Mouse (Mus musculus): ENCODE measurements around the gene Morn5. TPM values are rescaled to one million over a fixed set of nuclear protein-coding genes. Genes with fewer than 3 reads are reported as not detected.

Gene Morn5
- polyA plus RNA-seq, 1 experiment from 2014 or later, result not detected

DNA sequence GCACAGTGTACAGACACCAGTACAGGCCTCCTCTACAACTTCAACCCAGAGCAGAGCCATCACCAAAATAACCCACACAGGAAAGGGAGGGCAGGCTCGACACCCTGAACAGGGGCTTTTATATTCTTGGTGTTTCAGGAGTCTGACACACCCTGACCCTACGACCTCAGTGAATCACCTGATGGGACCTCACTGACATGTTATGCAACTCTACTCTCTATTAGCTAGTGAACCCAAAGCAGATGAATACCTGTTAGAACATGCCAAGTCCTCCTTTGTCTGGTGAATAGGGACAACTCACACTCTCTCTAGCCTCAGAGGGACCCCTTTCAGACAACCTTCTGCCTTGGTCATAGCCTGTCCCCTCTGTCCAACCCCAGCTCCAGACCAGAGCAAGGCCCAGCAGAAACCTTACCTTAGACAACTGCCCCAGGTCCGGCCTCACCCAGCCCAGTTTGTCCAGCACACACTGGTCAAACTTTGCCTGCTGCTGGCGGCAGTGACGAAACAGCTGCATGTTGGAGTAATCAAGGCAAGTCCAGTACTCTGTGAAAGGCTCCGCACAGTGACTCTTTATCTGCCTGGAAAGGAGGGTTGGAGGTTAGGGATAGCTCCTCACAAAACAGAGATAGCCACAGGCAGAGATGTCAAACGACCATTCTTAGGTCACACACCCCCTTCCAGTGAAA lies 9.8 kb upstream of the Morn5 start:
- H3K27me3 ChIP-seq (ENCODE audit: control insufficient read depth, insufficient read depth, low read length), result no peaks in the 10 kb centered on the region
- H3K9me3 ChIP-seq (ENCODE audit: control insufficient read depth, low read length), result no peaks in the 10 kb centered on the region
- H3K4me2 ChIP-seq (ENCODE audit: low read length), result no peak overlapping the region
- H3K27ac ChIP-seq (replicated peaks in 1 of 2; ENCODE audit: control insufficient read depth in 1 of 2, insufficient read depth in 1 of 2, low read depth in 2 of 2, low read length in 2 of 2), result no peak overlapping the region
- no peak overlapping the region for H3K4me3 ChIP-seq (ENCODE audit: control insufficient read depth in 1 of 2, insufficient read depth in 1 of 2, low read depth in 1 of 2, low read length in 2 of 2)
- ATAC-seq (ENCODE audit: insufficient number of reproducible peaks, insufficient read depth, low FRiP score, low read depth), result no peak
- H3K9ac ChIP-seq (ENCODE audit: low read length), result no peak overlapping the region
- peaks cover 87% of the 10 kb centered on the region for H3K36me3 ChIP-seq (ENCODE audit: control insufficient read depth, insufficient read depth, low read length)
- WGBS, result 63% methylated on average over 7 of the region's 7 CpGs
- H3K4me1 ChIP-seq (ENCODE audit: control insufficient read depth in 2 of 2, insufficient read depth in 2 of 2, low read length in 2 of 2), result peaks cover 5 to 26% of the 10 kb centered on the region in 2 experiments

DNA sequence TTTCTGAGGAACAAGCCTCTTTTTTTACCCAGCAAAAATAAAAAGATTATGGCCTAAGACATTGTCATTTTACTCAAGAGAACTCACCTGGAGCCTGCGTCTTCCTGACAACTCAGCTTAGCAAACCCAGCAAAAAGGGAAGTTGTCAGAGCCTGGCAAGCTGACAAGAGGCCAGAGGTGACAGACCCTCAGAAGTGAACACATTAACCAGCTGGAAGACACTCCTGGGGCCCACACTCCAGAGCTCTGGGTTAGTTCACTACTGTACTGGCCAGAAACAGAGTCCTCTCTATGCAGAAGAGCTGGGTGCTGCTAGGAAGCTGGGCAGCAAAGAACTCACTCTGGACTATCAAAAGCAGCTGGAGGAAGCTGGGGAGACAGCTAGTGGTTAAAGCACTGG lies 8.4 kb upstream of the Morn5 start:
- ATAC-seq (ENCODE audit: insufficient number of reproducible peaks, insufficient read depth, low FRiP score, low read depth), result no peak
- 57% methylated on average over 1 of the region's 1 CpGs for WGBS

DNA sequence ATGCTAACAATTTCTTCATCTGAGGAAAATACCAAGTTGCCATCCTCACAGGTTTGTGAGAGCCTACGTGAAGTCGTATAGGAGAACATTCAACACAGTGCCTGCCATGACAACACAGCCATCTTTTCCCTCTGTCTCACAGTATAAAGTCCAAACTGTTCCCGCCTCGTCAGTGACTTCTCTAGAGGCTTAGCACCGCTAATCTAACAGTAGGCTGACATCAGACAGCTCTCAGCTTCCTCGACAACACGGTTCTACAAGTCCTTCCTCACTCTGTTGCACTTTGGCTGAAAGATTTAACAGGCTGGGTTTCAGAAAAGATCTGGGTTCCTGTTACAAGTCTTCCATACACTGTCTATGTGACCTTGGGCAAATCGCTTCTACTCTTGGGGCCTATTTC lies 1.1 kb upstream of the Morn5 start:
- peak overlapping the region; percentile 75 for H3K4me2 ChIP-seq (ENCODE audit: low read length)
- ATAC-seq (ENCODE audit: insufficient number of reproducible peaks, insufficient read depth, low FRiP score, low read depth), result no peak
- peak overlapping the region; percentile 64 to 80; a peak in 3 of 4 replicates for H3K27ac ChIP-seq (replicated peaks in 1 of 2; ENCODE audit: control insufficient read depth in 1 of 2, insufficient read depth in 1 of 2, low read depth in 2 of 2, low read length in 2 of 2)
- H3K36me3 ChIP-seq (ENCODE audit: control insufficient read depth, insufficient read depth, low read length), result peaks cover 36% of the 10 kb centered on the region
- no peaks in the 10 kb centered on the region for H3K27me3 ChIP-seq (ENCODE audit: control insufficient read depth, insufficient read depth, low read length)
- no peaks in the 10 kb centered on the region for H3K9me3 ChIP-seq (ENCODE audit: control insufficient read depth, low read length)
- 28% methylated on average over 8 of the region's 8 CpGs for WGBS
- H3K4me3 ChIP-seq (ENCODE audit: control insufficient read depth in 1 of 2, insufficient read depth in 1 of 2, low read depth in 1 of 2, low read length in 2 of 2), result peak overlapping the region; percentile 91 to 97
- peaks cover 3 to 13% of the 10 kb centered on the region in 2 experiments for H3K4me1 ChIP-seq (ENCODE audit: control insufficient read depth in 2 of 2, insufficient read depth in 2 of 2, low read length in 2 of 2)
- H3K9ac ChIP-seq (ENCODE audit: low read length), result peak overlapping the region; percentile 96

More for the DNA sequence above, 8.4 kb upstream of the Morn5 start:
- H3K27me3 ChIP-seq (ENCODE audit: control insufficient read depth, insufficient read depth, low read length), result no peaks in the 10 kb centered on the region
- no peak overlapping the region for H3K4me3 ChIP-seq (ENCODE audit: control insufficient read depth in 1 of 2, insufficient read depth in 1 of 2, low read depth in 1 of 2, low read length in 2 of 2)
- no peaks in the 10 kb centered on the region for H3K9me3 ChIP-seq (ENCODE audit: control insufficient read depth, low read length)
- peaks cover 5 to 26% of the 10 kb centered on the region in 2 experiments for H3K4me1 ChIP-seq (ENCODE audit: control insufficient read depth in 2 of 2, insufficient read depth in 2 of 2, low read length in 2 of 2)
- 0 out of 4 replicates have a peak overlapping the region, but pooled peaks of 1 of the 2 experiments have one; percentile 6 for H3K27ac ChIP-seq (replicated peaks in 1 of 2; ENCODE audit: control insufficient read depth in 1 of 2, insufficient read depth in 1 of 2, low read depth in 2 of 2, low read length in 2 of 2)
- H3K4me2 ChIP-seq (ENCODE audit: low read length), result no peak overlapping the region
- 0 out of 2 replicates have a peak overlapping the region, but pooled peaks have one; percentile 21 for H3K9ac ChIP-seq (ENCODE audit: low read length)
- H3K36me3 ChIP-seq (ENCODE audit: control insufficient read depth, insufficient read depth, low read length), result peaks cover 82% of the 10 kb centered on the region

DNA sequence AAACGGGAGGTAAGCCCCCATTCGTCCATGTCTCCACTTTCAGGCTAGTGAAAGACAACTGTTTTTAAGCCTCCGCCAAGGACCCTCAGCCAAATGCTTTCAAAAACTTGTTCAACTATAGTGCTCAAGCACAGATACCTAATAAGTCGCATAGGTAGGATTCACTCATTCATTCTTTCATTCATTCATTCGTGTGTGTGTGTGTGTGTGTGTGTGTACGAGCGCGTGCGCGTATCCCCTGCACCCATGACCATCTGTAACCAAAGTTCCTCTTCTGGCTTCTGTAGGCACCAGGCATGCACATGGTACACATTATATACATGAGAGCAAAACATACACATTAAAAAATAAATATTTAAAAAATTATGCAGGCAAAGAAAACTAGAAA lies 303 bp downstream of the Morn5 start:
- Histone ChIP-seq H3K4me2 (ENCODE audit: low read length) (peak overlapping the region; percentile 75), H3K9me3 (ENCODE audit: control insufficient read depth, low read length) (no peaks in the 10 kb centered on the region), H3K27me3 (ENCODE audit: control insufficient read depth, insufficient read depth, low read length) (no peaks in the 10 kb centered on the region), H3K4me1 (ENCODE audit: control insufficient read depth in 2 of 2, insufficient read depth in 2 of 2, low read length in 2 of 2) (peaks cover 3 to 13% of the 10 kb centered on the region in 2 experiments), H3K27ac (replicated peaks in 1 of 2; ENCODE audit: control insufficient read depth in 1 of 2, insufficient read depth in 1 of 2, low read depth in 2 of 2, low read length in 2 of 2) (no peak overlapping the region), H3K9ac (ENCODE audit: low read length) (no peak overlapping the region), H3K36me3 (ENCODE audit: control insufficient read depth, insufficient read depth, low read length) (peaks cover 22% of the 10 kb centered on the region), H3K4me3 (ENCODE audit: control insufficient read depth in 1 of 2, insufficient read depth in 1 of 2, low read depth in 1 of 2, low read length in 2 of 2) (peak overlapping the region; percentile 91 to 97; a peak in 3 of 4 replicates)
- WGBS, result 45% methylated on average over 10 of the region's 10 CpGs
- ATAC-seq (ENCODE audit: insufficient number of reproducible peaks, insufficient read depth, low FRiP score, low read depth), result peak; percentile 4; the same call in 1 of the 2 replicates

DNA sequence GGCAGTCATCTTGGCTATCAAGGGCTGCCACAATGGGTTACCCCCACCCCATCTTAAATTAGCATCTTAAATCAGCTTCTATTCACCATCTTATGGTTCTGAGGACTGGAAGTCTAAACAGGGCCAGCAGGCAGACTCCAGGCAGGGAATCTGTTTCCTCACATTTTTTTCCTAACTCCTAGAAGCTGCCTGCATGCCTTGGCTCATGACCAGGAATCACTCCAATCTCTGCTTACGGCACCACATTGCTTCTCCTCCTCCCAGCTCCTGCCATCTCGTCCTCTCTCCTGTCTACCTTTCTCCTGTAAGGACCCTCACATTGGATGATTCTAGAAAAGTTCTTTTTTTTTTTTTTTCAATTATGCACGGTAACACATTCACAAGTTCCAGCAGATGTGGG lies 4.0 kb downstream of the Morn5 start:
- no peak overlapping the region for H3K4me2 ChIP-seq (ENCODE audit: low read length)
- H3K27ac ChIP-seq (replicated peaks in 1 of 2; ENCODE audit: control insufficient read depth in 1 of 2, insufficient read depth in 1 of 2, low read depth in 2 of 2, low read length in 2 of 2), result no peak overlapping the region
- peaks cover 0 to 2% of the 10 kb centered on the region in 2 experiments; a peak in 2 of 4 replicates for H3K4me1 ChIP-seq (ENCODE audit: control insufficient read depth in 2 of 2, insufficient read depth in 2 of 2, low read length in 2 of 2)
- H3K9ac ChIP-seq (ENCODE audit: low read length), result no peak overlapping the region
- no peak overlapping the region for H3K4me3 ChIP-seq (ENCODE audit: control insufficient read depth in 1 of 2, insufficient read depth in 1 of 2, low read depth in 1 of 2, low read length in 2 of 2)
- no peaks in the 10 kb centered on the region for H3K36me3 ChIP-seq (ENCODE audit: control insufficient read depth, insufficient read depth, low read length)
- H3K27me3 ChIP-seq (ENCODE audit: control insufficient read depth, insufficient read depth, low read length), result no peaks in the 10 kb centered on the region
- ATAC-seq (ENCODE audit: insufficient number of reproducible peaks, insufficient read depth, low FRiP score, low read depth), result no peak
- whole genome bisulfite sequencing, result 31% methylated on average over 3 of the region's 3 CpGs
- no peaks in the 10 kb centered on the region for H3K9me3 ChIP-seq (ENCODE audit: control insufficient read depth, low read length)

DNA sequence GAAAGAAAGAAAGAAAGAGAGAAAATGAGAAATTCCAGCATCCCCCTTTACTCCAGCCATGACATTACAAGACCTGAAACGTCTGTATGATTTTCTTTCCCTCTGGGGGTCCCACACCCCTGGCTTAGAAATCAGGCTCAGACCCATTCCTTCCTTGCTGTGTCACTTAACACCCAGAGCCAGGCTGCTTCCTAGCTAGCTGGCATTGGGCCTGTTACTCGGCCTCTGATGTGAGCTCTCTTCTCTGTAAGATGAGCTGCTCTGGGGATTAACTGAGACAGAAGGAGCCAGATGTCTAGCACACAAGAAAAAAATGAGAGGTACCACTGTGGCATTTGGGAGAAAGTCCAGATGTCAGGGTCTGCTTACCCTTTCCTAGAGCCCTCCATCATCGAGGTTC lies 7.0 kb downstream of the Morn5 start:
- no peak overlapping the region for H3K27ac ChIP-seq (replicated peaks in 1 of 2; ENCODE audit: control insufficient read depth in 1 of 2, insufficient read depth in 1 of 2, low read depth in 2 of 2, low read length in 2 of 2)
- H3K4me1 ChIP-seq (ENCODE audit: control insufficient read depth in 2 of 2, insufficient read depth in 2 of 2, low read length in 2 of 2), result no peaks in the 10 kb centered on the region; a peak in 1 of 4 replicates
- H3K27me3 ChIP-seq (ENCODE audit: control insufficient read depth, insufficient read depth, low read length), result no peaks in the 10 kb centered on the region
- H3K4me2 ChIP-seq (ENCODE audit: low read length), result no peak overlapping the region
- H3K9me3 ChIP-seq (ENCODE audit: control insufficient read depth, low read length), result no peaks in the 10 kb centered on the region
- WGBS, result 41% methylated on average over 3 of the region's 3 CpGs
- H3K4me3 ChIP-seq (ENCODE audit: control insufficient read depth in 1 of 2, insufficient read depth in 1 of 2, low read depth in 1 of 2, low read length in 2 of 2), result no peak overlapping the region
- ATAC-seq (ENCODE audit: insufficient number of reproducible peaks, insufficient read depth, low FRiP score, low read depth), result no peak
- no peak overlapping the region for H3K9ac ChIP-seq (ENCODE audit: low read length)
- no peaks in the 10 kb centered on the region for H3K36me3 ChIP-seq (ENCODE audit: control insufficient read depth, insufficient read depth, low read length)

DNA sequence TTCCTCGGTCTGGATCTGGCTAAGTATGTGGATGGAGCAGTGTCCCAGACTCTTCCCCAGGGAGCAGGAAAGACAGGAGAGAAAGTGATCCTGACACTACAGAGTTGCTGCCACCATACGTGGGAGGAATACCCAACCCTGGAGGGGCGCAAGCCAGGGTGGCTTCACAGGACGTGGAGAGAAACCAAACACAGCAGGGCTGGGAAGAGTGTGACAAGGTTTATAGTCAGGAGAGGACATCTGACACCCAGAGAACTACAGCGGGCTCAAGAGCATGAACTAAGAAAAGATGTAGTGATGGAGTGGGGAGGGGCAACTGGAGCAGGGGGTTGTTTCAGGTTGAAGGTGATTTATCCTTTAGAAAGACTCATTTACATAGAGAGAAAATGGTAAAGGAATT lies 12.2 kb downstream of the Morn5 start:
- H3K4me3 ChIP-seq (ENCODE audit: control insufficient read depth in 1 of 2, insufficient read depth in 1 of 2, low read depth in 1 of 2, low read length in 2 of 2), result no peak overlapping the region
- no peaks in the 10 kb centered on the region for H3K4me1 ChIP-seq (ENCODE audit: control insufficient read depth in 2 of 2, insufficient read depth in 2 of 2, low read length in 2 of 2)
- no peak overlapping the region for H3K9ac ChIP-seq (ENCODE audit: low read length)
- H3K27me3 ChIP-seq (ENCODE audit: control insufficient read depth, insufficient read depth, low read length), result no peaks in the 10 kb centered on the region
- WGBS, result 49% methylated on average over 5 of the region's 5 CpGs
- no peak overlapping the region for H3K27ac ChIP-seq (replicated peaks in 1 of 2; ENCODE audit: control insufficient read depth in 1 of 2, insufficient read depth in 1 of 2, low read depth in 2 of 2, low read length in 2 of 2)
- no peak overlapping the region for H3K4me2 ChIP-seq (ENCODE audit: low read length)
- H3K9me3 ChIP-seq (ENCODE audit: control insufficient read depth, low read length), result no peaks in the 10 kb centered on the region
- no peaks in the 10 kb centered on the region for H3K36me3 ChIP-seq (ENCODE audit: control insufficient read depth, insufficient read depth, low read length)
- ATAC-seq (ENCODE audit: insufficient number of reproducible peaks, insufficient read depth, low FRiP score, low read depth), result no peak

DNA sequence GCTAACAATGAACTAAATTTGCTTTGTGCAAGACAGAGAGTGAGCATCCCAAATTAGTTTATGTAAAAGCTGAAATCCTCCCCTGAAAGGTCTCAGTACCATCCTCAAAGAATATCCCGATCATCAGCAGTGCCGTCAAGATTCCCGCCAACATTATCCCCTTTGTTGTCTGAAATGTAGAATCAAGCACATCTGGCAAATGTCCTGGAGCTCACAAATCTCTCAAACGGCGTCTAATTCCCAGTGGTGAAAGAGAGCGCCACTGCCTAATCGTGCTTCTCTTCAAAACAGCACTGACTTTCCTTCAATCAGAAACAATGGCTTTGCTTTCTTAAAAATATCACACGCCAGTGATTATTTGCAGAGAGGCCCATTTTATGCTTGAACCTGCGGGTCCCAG lies 17.9 kb downstream of the Morn5 start:
- Histone ChIP-seq H3K9ac (ENCODE audit: low read length) (no peak overlapping the region), H3K4me2 (ENCODE audit: low read length) (no peak overlapping the region), H3K27ac (replicated peaks in 1 of 2; ENCODE audit: control insufficient read depth in 1 of 2, insufficient read depth in 1 of 2, low read depth in 2 of 2, low read length in 2 of 2) (no peak overlapping the region), H3K36me3 (ENCODE audit: control insufficient read depth, insufficient read depth, low read length) (no peaks in the 10 kb centered on the region), H3K4me3 (ENCODE audit: control insufficient read depth in 1 of 2, insufficient read depth in 1 of 2, low read depth in 1 of 2, low read length in 2 of 2) (no peak overlapping the region), H3K27me3 (ENCODE audit: control insufficient read depth, insufficient read depth, low read length) (no peaks in the 10 kb centered on the region; the same call in 1 of the 2 replicates), H3K4me1 (ENCODE audit: control insufficient read depth in 2 of 2, insufficient read depth in 2 of 2, low read length in 2 of 2) (no peaks in the 10 kb centered on the region), H3K9me3 (ENCODE audit: control insufficient read depth, low read length) (no peaks in the 10 kb centered on the region)
- 54% methylated on average over 9 of the region's 9 CpGs for WGBS
- no peak for ATAC-seq (ENCODE audit: insufficient number of reproducible peaks, insufficient read depth, low FRiP score, low read depth)

All from heart, embryonic 14.5 days (tissue).